Mouse (Mus musculus): Measurements from ENCODE around the gene Antxr2. TPM values are rescaled to one million over a fixed set of nuclear protein-coding genes. Genes with fewer than 3 reads are reported as not detected.

Antxr2 gene
- polyA plus RNA-seq (2014; fragmentation: Nextera tagmentation; extraction: Ambion mirVana), result 7.0 and 8.3 TPM in 2 replicates

- ATAC-seq (replicated peaks; ENCODE audit: low FRiP score) (peak; percentile 56), DNase-seq (ENCODE audit: low spot score) (peak; percentile 68)
- H3K4me2 ChIP-seq, result peak within 1 kb of the TSS; percentile 90
- H3K27ac ChIP-seq (ENCODE audit: low read depth, low read length), result peak within 1 kb of the TSS; percentile 73
- no peaks in the 10 kb centered on the region for H3K9me3 ChIP-seq (ENCODE audit: control insufficient read depth, low read length)
- no peaks in the 10 kb centered on the region for H3K36me3 ChIP-seq (ENCODE audit: control insufficient read depth, insufficient read depth, low read length)
- H3K4me3 ChIP-seq (ENCODE audit: low read depth, low read length), result peak within 1 kb of the TSS; percentile 70
- WGBS, result 3% methylated on average over 50 of the region's 58 CpGs
- H3K4me1 ChIP-seq (replicated peaks; ENCODE audit: control insufficient read depth, insufficient read depth, low read length), result peaks cover 2% of the 10 kb centered on the region; the same call in 1 of the 2 replicates
- H3K9ac ChIP-seq (ENCODE audit: low read depth, low read length), result peak within 1 kb of the TSS; percentile 73
- H3K27me3 ChIP-seq (replicated peaks; ENCODE audit: control insufficient read depth, insufficient read depth, low read length), result peaks cover 4% of the 10 kb centered on the region; the same call in 1 of the 2 replicates
Measured at GRCm38 (mm10) chr5:98030902-98031641, at the start of gene Antxr2. Gene Antxr2, minus strand, starts transcription at chr5:98031043.

- DNase-seq (ENCODE audit: low spot score) (no peak), ATAC-seq (replicated peaks; ENCODE audit: low FRiP score) (no peak)
- Histone ChIP-seq H3K36me3 (ENCODE audit: control insufficient read depth, insufficient read depth, low read length) (no peaks in the 10 kb centered on the region), H3K9ac (ENCODE audit: low read depth, low read length) (no peak overlapping the region), H3K27ac (ENCODE audit: low read depth, low read length) (no peak overlapping the region), H3K4me1 (replicated peaks; ENCODE audit: control insufficient read depth, insufficient read depth, low read length) (no peaks in the 10 kb centered on the region), H3K4me2 (no peak overlapping the region), H3K4me3 (ENCODE audit: low read depth, low read length) (no peak overlapping the region), H3K27me3 (replicated peaks; ENCODE audit: control insufficient read depth, insufficient read depth, low read length) (no peaks in the 10 kb centered on the region), H3K9me3 (ENCODE audit: control insufficient read depth, low read length) (no peaks in the 10 kb centered on the region)
- WGBS, result 56% methylated on average over 3 of the region's 3 CpGs
Measured at GRCm38 (mm10) chr5:98076612-98077011, 45.8 kb upstream of the Antxr2 start.

GRCm38 (mm10) chr5:98069191-98069590 lies 38.3 kb upstream of the Antxr2 start:
- Histone ChIP-seq H3K27me3 (replicated peaks; ENCODE audit: control insufficient read depth, insufficient read depth, low read length) (no peaks in the 10 kb centered on the region), H3K9ac (ENCODE audit: low read depth, low read length) (no peak overlapping the region), H3K4me1 (replicated peaks; ENCODE audit: control insufficient read depth, insufficient read depth, low read length) (no peaks in the 10 kb centered on the region), H3K9me3 (ENCODE audit: control insufficient read depth, low read length) (no peaks in the 10 kb centered on the region), H3K36me3 (ENCODE audit: control insufficient read depth, insufficient read depth, low read length) (no peaks in the 10 kb centered on the region), H3K4me3 (ENCODE audit: low read depth, low read length) (no peak overlapping the region), H3K27ac (ENCODE audit: low read depth, low read length) (no peak overlapping the region), H3K4me2 (no peak overlapping the region)
- WGBS, result 55% methylated on average over 4 of the region's 4 CpGs
- ATAC-seq (replicated peaks; ENCODE audit: low FRiP score) (no peak), DNase-seq (ENCODE audit: low spot score) (no peak)

DNA sequence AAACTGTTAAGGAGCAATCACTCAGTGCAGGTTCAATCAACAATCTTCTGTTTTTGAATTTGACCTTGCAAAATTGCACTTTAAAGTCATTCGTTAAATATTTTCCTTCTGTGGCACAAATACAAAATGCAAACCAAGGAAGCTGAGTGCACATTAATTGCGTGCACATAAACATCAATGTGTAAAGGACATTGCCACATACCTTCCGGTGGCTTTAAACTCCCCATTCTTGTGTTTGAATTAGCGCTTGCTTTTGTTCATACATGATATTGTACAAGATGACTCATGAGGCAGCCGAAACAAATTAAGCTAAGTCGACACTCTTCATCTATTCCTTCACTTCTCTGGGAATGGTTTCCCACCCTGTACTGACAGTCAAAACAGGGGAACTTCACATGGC lies 24.4 kb upstream of the Antxr2 start:
- WGBS, result 88% methylated on average over 6 of the region's 6 CpGs
- H3K36me3 ChIP-seq (ENCODE audit: control insufficient read depth, insufficient read depth, low read length), result no peaks in the 10 kb centered on the region
- H3K9me3 ChIP-seq (ENCODE audit: control insufficient read depth, low read length), result no peaks in the 10 kb centered on the region
- H3K9ac ChIP-seq (ENCODE audit: low read depth, low read length), result no peak overlapping the region
- H3K27ac ChIP-seq (ENCODE audit: low read depth, low read length), result no peak overlapping the region
- DNase-seq (ENCODE audit: low spot score) (no peak), ATAC-seq (replicated peaks; ENCODE audit: low FRiP score) (no peak)
- H3K4me1 ChIP-seq (replicated peaks; ENCODE audit: control insufficient read depth, insufficient read depth, low read length), result no peaks in the 10 kb centered on the region
- H3K4me3 ChIP-seq (ENCODE audit: low read depth, low read length), result no peak overlapping the region
- no peaks in the 10 kb centered on the region for H3K27me3 ChIP-seq (replicated peaks; ENCODE audit: control insufficient read depth, insufficient read depth, low read length)
- no peak overlapping the region for H3K4me2 ChIP-seq

DNA sequence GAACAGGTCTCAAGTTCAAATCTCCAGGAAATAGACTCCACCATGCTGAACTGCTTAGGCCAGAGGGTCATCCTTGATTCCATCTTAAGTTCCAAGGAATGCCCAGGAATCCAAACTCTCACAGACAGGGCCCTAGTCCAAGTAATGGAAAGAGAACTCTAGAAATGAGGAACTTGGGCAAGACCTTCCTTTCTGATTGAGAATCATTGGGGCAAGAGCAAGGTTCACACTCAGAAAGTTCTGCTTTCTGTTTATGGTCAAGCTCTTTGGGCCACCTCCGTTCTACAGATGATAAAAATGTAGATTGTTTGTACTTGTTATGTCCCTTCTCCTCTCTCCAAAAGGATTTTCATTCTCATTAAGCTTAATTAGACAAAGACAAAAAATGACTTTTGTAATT lies 24.0 kb upstream of the Antxr2 start:
- no peaks in the 10 kb centered on the region for H3K27me3 ChIP-seq (replicated peaks; ENCODE audit: control insufficient read depth, insufficient read depth, low read length)
- H3K27ac ChIP-seq (ENCODE audit: low read depth, low read length), result no peak overlapping the region
- H3K4me3 ChIP-seq (ENCODE audit: low read depth, low read length), result no peak overlapping the region
- H3K4me2 ChIP-seq, result no peak overlapping the region
- no peaks in the 10 kb centered on the region for H3K36me3 ChIP-seq (ENCODE audit: control insufficient read depth, insufficient read depth, low read length)
- no peaks in the 10 kb centered on the region for H3K4me1 ChIP-seq (replicated peaks; ENCODE audit: control insufficient read depth, insufficient read depth, low read length)
- H3K9ac ChIP-seq (ENCODE audit: low read depth, low read length), result no peak overlapping the region
- WGBS, result 59% methylated on average over 1 of the region's 1 CpGs
- ATAC-seq (replicated peaks; ENCODE audit: low FRiP score) (no peak), DNase-seq (ENCODE audit: low spot score) (no peak)
- no peaks in the 10 kb centered on the region for H3K9me3 ChIP-seq (ENCODE audit: control insufficient read depth, low read length)

DNA sequence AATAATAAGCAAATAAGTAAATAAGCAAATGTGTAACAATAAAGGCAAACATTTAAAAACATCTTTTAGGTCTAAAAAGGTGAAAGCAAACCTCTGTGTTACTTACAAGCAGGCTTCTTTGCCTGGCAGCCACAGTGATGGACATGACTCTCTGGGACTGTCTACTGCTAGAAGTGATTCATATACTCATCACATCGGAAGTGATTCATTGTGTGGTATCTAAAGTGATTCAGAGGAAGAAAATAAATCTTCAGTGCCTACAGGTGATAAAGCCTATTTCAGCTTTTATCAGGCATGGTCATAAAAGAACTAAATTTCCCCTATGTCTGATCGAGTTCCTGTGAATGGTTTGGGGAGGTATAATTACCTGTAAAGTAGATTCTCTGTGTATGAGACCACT lies 4.1 kb upstream of the Antxr2 start:
- H3K4me1 ChIP-seq (replicated peaks; ENCODE audit: control insufficient read depth, insufficient read depth, low read length), result no peaks in the 10 kb centered on the region
- no peak for DNase-seq (ENCODE audit: low spot score)
- H3K27ac ChIP-seq (ENCODE audit: low read depth, low read length), result no peak overlapping the region
- ATAC-seq (replicated peaks; ENCODE audit: low FRiP score), result no peak
- H3K4me2 ChIP-seq, result no peak overlapping the region
- H3K9me3 ChIP-seq (ENCODE audit: control insufficient read depth, low read length), result no peaks in the 10 kb centered on the region
- H3K36me3 ChIP-seq (ENCODE audit: control insufficient read depth, insufficient read depth, low read length), result no peaks in the 10 kb centered on the region
- WGBS, result 73% methylated on average over 2 of the region's 2 CpGs
- no peak overlapping the region for H3K9ac ChIP-seq (ENCODE audit: low read depth, low read length)
- H3K27me3 ChIP-seq (replicated peaks; ENCODE audit: control insufficient read depth, insufficient read depth, low read length), result peaks cover 4% of the 10 kb centered on the region; the same call in 1 of the 2 replicates
- no peak overlapping the region for H3K4me3 ChIP-seq (ENCODE audit: low read depth, low read length)

- 38% methylated on average over 2 of the region's 2 CpGs for WGBS
- H3K4me3 ChIP-seq (ENCODE audit: low read depth, low read length), result no peak overlapping the region
- ATAC-seq (replicated peaks; ENCODE audit: low FRiP score), result no peak
- no peak overlapping the region for H3K9ac ChIP-seq (ENCODE audit: low read depth, low read length)
- no peak for DNase-seq (ENCODE audit: low spot score)
- no peaks in the 10 kb centered on the region for H3K4me1 ChIP-seq (replicated peaks; ENCODE audit: control insufficient read depth, insufficient read depth, low read length)
- no peaks in the 10 kb centered on the region for H3K36me3 ChIP-seq (ENCODE audit: control insufficient read depth, insufficient read depth, low read length)
- H3K27ac ChIP-seq (ENCODE audit: low read depth, low read length), result no peak overlapping the region
- peaks cover 4% of the 10 kb centered on the region; the same call in 1 of the 2 replicates for H3K27me3 ChIP-seq (replicated peaks; ENCODE audit: control insufficient read depth, insufficient read depth, low read length)
- no peaks in the 10 kb centered on the region for H3K9me3 ChIP-seq (ENCODE audit: control insufficient read depth, low read length)
- H3K4me2 ChIP-seq, result no peak overlapping the region
Measured at GRCm38 (mm10) chr5:98034207-98034606, 3.4 kb upstream of the Antxr2 start.

GRCm38 (mm10) chr5:98032803-98033420 lies 2.1 kb upstream of the Antxr2 start:
- Histone ChIP-seq H3K9ac (ENCODE audit: low read depth, low read length) (no peak overlapping the region), H3K27me3 (replicated peaks; ENCODE audit: control insufficient read depth, insufficient read depth, low read length) (peaks cover 4% of the 10 kb centered on the region; the same call in 1 of the 2 replicates), H3K4me1 (replicated peaks; ENCODE audit: control insufficient read depth, insufficient read depth, low read length) (no peaks in the 10 kb centered on the region; the same call in 1 of the 2 replicates), H3K4me3 (ENCODE audit: low read depth, low read length) (no peak overlapping the region), H3K4me2 (no peak overlapping the region), H3K36me3 (ENCODE audit: control insufficient read depth, insufficient read depth, low read length) (no peaks in the 10 kb centered on the region), H3K27ac (ENCODE audit: low read depth, low read length) (no peak overlapping the region), H3K9me3 (ENCODE audit: control insufficient read depth, low read length) (no peaks in the 10 kb centered on the region)
- ATAC-seq (replicated peaks; ENCODE audit: low FRiP score) (no peak), DNase-seq (ENCODE audit: low spot score) (no peak)
- WGBS, result 55% methylated on average over 7 of the region's 7 CpGs
